Mouse (Mus musculus): ENCODE results near the gene Itgb1bp2. TPM values are rescaled to one million over a fixed set of nuclear protein-coding genes. Genes with fewer than 3 reads are reported as not detected.

Gene Itgb1bp2
- 0.97 TPM for polyA plus RNA-seq (2014; fragmentation: Illumina TruSeq; extraction: RNeasy Lipid Tissue Mini Kit (QIAGEN cat#74804); ENCODE audit: low replicate concordance)

GRCm38 (mm10) chrX:101448886-101449475 lies at the start of gene Itgb1bp2:
TSS of gene Itgb1bp2 (plus strand) at chrX:101449088.

DNA sequence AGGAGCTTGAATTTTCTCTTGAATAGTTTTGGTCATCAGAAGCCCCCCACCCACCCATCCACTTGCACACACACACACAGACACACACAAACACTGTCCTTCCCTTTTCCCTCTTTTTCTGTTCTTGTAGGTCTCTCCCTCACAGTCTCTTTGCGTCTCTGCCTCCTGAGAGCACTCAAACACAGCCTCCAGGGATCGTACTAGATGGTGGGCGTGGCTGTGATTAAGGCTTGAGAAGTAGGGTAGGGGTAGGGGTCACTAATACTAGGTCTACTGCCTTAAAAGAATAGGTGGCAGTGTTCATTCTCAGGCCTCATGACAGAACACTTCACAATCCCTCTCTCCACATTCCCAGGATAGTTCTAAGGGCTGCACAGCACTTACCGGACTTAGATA lies 28.2 kb upstream of the Itgb1bp2 start, which contains the start of gene Zmym3:
TSS of gene Zmym3 (minus strand) at position 150 of the 396 bp plus-strand sequence.

DNA sequence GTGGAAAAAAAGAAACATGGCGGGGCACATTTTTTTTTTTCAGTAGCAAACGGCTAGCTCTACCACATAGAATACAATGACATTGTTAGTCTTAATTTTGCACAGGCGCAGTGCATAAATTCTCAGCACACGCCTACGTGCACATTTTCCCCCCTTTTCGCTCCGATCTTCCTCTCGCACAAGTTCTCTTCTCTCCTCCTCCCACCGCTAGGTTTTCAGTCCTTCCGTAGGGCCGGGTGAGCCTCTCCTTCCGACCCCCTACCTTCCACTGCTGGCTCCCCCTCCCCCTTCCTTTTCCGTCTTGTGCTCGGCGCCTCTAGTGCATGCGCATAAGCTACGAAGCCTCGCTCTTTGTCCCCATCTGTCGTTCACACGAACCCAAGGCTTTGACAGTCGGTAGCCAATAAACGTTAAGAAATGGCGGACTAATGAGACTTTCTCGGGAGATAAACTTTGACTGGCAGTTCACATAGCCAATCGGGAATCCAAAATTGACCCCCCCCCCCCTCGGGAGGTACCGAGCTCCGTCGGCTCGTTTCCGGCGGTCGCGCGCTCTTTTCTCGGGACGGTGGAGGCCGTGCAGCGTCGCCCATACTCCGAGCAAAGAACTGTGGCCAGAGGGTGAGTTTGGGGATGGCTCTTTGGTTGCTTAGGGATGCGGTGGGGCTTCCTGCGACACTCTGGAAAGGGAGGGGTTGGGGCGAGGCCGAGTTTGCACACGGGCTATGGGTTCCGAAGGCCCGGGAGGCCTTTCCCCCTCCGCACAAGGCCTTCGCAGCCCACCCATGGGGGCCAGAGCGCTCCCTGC lies 19.5 kb upstream of the Itgb1bp2 start, which contains the start of gene Nono:
TSS of gene Nono (plus strand) at position 177 of the 808 bp plus-strand sequence.

Other genes starting within 250 kb of the Itgb1bp2 start
- 18.7 TPM for gene Snx12, start 226.5 kb upstream of the Itgb1bp2 start, polyA plus RNA-seq (2014; fragmentation: Illumina TruSeq; extraction: RNeasy Lipid Tissue Mini Kit (QIAGEN cat#74804); ENCODE audit: low replicate concordance)
- 12.4 TPM for gene Foxo4, start 194.6 kb upstream of the Itgb1bp2 start, polyA plus RNA-seq (2014; fragmentation: Illumina TruSeq; extraction: RNeasy Lipid Tissue Mini Kit (QIAGEN cat#74804); ENCODE audit: low replicate concordance)
- not detected for gene Gm614, start 185.1 kb upstream of the Itgb1bp2 start, polyA plus RNA-seq (2014; fragmentation: Illumina TruSeq; extraction: RNeasy Lipid Tissue Mini Kit (QIAGEN cat#74804); ENCODE audit: low replicate concordance)
- 31.2 TPM for gene Il2rg, start 180.8 kb upstream of the Itgb1bp2 start, polyA plus RNA-seq (2014; fragmentation: Illumina TruSeq; extraction: RNeasy Lipid Tissue Mini Kit (QIAGEN cat#74804); ENCODE audit: low replicate concordance)
- gene Gm20489, start 180.1 kb upstream of the Itgb1bp2 start, polyA plus RNA-seq (2014; fragmentation: Illumina TruSeq; extraction: RNeasy Lipid Tissue Mini Kit (QIAGEN cat#74804); ENCODE audit: low replicate concordance): 0.52 TPM
- gene Med12, start 175.1 kb upstream of the Itgb1bp2 start, polyA plus RNA-seq (2014; fragmentation: Illumina TruSeq; extraction: RNeasy Lipid Tissue Mini Kit (QIAGEN cat#74804); ENCODE audit: low replicate concordance): 2.1 TPM
- 0.19 TPM for gene Nlgn3, start 149.9 kb upstream of the Itgb1bp2 start, polyA plus RNA-seq (2014; fragmentation: Illumina TruSeq; extraction: RNeasy Lipid Tissue Mini Kit (QIAGEN cat#74804); ENCODE audit: low replicate concordance)
- 4.8 TPM for gene Gjb1, start 72.7 kb upstream of the Itgb1bp2 start, polyA plus RNA-seq (2014; fragmentation: Illumina TruSeq; extraction: RNeasy Lipid Tissue Mini Kit (QIAGEN cat#74804); ENCODE audit: low replicate concordance)
- gene Zmym3, start 28.2 kb upstream of the Itgb1bp2 start, polyA plus RNA-seq (2014; fragmentation: Illumina TruSeq; extraction: RNeasy Lipid Tissue Mini Kit (QIAGEN cat#74804); ENCODE audit: low replicate concordance): 12.4 TPM
- gene Nono, start 19.8 kb upstream of the Itgb1bp2 start, polyA plus RNA-seq (2014; fragmentation: Illumina TruSeq; extraction: RNeasy Lipid Tissue Mini Kit (QIAGEN cat#74804); ENCODE audit: low replicate concordance): 262 TPM
- gene Taf1, start 83.6 kb downstream of the Itgb1bp2 start, polyA plus RNA-seq (2014; fragmentation: Illumina TruSeq; extraction: RNeasy Lipid Tissue Mini Kit (QIAGEN cat#74804); ENCODE audit: low replicate concordance): 58.9 TPM
- gene Ogt, start 191.0 kb downstream of the Itgb1bp2 start, polyA plus RNA-seq (2014; fragmentation: Illumina TruSeq; extraction: RNeasy Lipid Tissue Mini Kit (QIAGEN cat#74804); ENCODE audit: low replicate concordance): 427 TPM

Measured in small intestine, adult 10 weeks (tissue).